Mouse (Mus musculus) thymus, postnatal 0 days (tissue): Measurements from ENCODE around the gene Ttll2. TPM values are rescaled to one million over a fixed set of nuclear protein-coding genes. Genes with fewer than 3 reads are reported as not detected.
"Not testable (repeated sequence)": the region's sequence is repeated elsewhere in the genome, so short reads cannot be mapped to it uniquely, and the experiment has no call there.

Source experiments
- DNase-seq: peaks from one replicate; pipeline ENCODE4 v3.0.0-alpha.2; 2015; ENCODE audit warnings: low spot score
- polyA plus RNA-seq: library from polyadenylated mRNA; unstranded; fragments of >200 nt; fragmentation: Nextera tagmentation; extraction: Ambion mirVana; gene quantifications from 2 replicates; pipeline ENCODE4 v1.2.1, GENCODE M21; 2015

Gene Ttll2
- polyA plus RNA-seq, 1 experiment from 2014 or later = not detected

GRCm38 (mm10) chr17:7365615-7366014 is 13.1 kb upstream of the Ttll2 start:
- not testable (repeated sequence) for DNase-seq

- not testable (repeated sequence) for DNase-seq
Measured at GRCm38 (mm10) chr17:7360749-7361465, 8.4 kb upstream of the Ttll2 start.

GRCm38 (mm10) chr17:7359806-7360205 is 7.3 kb upstream of the Ttll2 start:
- not testable (repeated sequence) for DNase-seq

GRCm38 (mm10) chr17:7348765-7349164 is 3.7 kb downstream of the Ttll2 start:
- not testable (repeated sequence) for DNase-seq

- DNase-seq = not testable (repeated sequence)
Measured at GRCm38 (mm10) chr17:7337381-7337780, 15.1 kb downstream of the Ttll2 start.

- not testable (repeated sequence) for DNase-seq
Measured at GRCm38 (mm10) chr17:7332745-7333144, 19.8 kb downstream of the Ttll2 start.

GRCm38 (mm10) chr17:7326415-7326814 is 26.1 kb downstream of the Ttll2 start:
- not testable (repeated sequence) for DNase-seq

- DNase-seq = not testable (repeated sequence)
Measured at GRCm38 (mm10) chr17:7324346-7324745, 28.1 kb downstream of the Ttll2 start, which contains the start of gene Tcp10a. Tcp10a (plus strand) TSS chr17:7324646.

GRCm38 (mm10) chr17:7319789-7320188 is 32.7 kb downstream of the Ttll2 start:
- DNase-seq = not testable (repeated sequence)

- DNase-seq = not testable (repeated sequence)
Measured at GRCm38 (mm10) chr17:7315693-7316382, 36.7 kb downstream of the Ttll2 start.

- DNase-seq = not testable (repeated sequence)
Measured at GRCm38 (mm10) chr17:7306278-7307196, 46.0 kb downstream of the Ttll2 start.

Other genes with a start within 250 kb of the Ttll2 start
- gene Rps6ka2, start 182.6 kb downstream of the Ttll2 start, polyA plus RNA-seq = 1.5 and 2.1 TPM in 2 replicates
- gene Tcp10a, start 28.1 kb downstream of the Ttll2 start, polyA plus RNA-seq = 0.07 TPM in 1 of 2 replicates, not detected in the other
- not detected in 2 replicates for gene Gm49630, start 19.3 kb upstream of the Ttll2 start, polyA plus RNA-seq
- gene Unc93a2, start 32.8 kb upstream of the Ttll2 start, polyA plus RNA-seq = 0.06 and 0.29 TPM in 2 replicates